Mouse (Mus musculus) limb, embryonic 12.5 days (tissue): ENCODE data around the gene Glud1. TPM values are rescaled to one million over a fixed set of nuclear protein-coding genes. Genes with fewer than 3 reads are reported as not detected.

Source experiments
- ATAC-seq: fragments of 200-750 bp; cut with Nextera tagmentation; 2 replicates; pipeline ENCODE4 v1.8.0; 2017; ENCODE audit warnings: low read depth, moderate TSS enrichment; ENCODE audit not compliant: insufficient number of reproducible peaks, insufficient read depth, low FRiP score, low TSS enrichment
- H3K27ac ChIP-seq: fragments of 300-500 bp; sonication (generic); 2 replicates; pipeline ENCODE4 v1.5.1; 2016; ENCODE audit warnings: mild to moderate bottlenecking, moderate library complexity
- H3K27me3 ChIP-seq: fragments of 300-500 bp; sonication (generic); 2 replicates; pipeline ENCODE4 v1.6.1; 2016; ENCODE audit warnings: mild to moderate bottlenecking, moderate library complexity
- H3K36me3 ChIP-seq: fragments of 300-500 bp; sonication (generic); 2 replicates; pipeline ENCODE4 v1.6.1; 2016; ENCODE audit warnings: mild to moderate bottlenecking, moderate library complexity
- H3K4me1 ChIP-seq: fragments of 300-500 bp; sonication (generic); replicated peaks from 2 replicates; pipeline ENCODE4 v1.6.1; 2016
- H3K4me2 ChIP-seq: fragments of 300-500 bp; sonication (generic); 2 replicates; pipeline ENCODE4 v1.6.1; 2016; ENCODE audit warnings: mild to moderate bottlenecking, moderate library complexity
- H3K4me3 ChIP-seq: fragments of 300-500 bp; sonication (generic); replicated peaks from 2 replicates; pipeline ENCODE4 v1.5.1; 2016; ENCODE audit warnings: mild to moderate bottlenecking
- H3K9ac ChIP-seq: fragments of 300-500 bp; sonication (generic); replicated peaks from 2 replicates; pipeline ENCODE4 v1.6.1; 2016; ENCODE audit warnings: mild to moderate bottlenecking, moderate library complexity
- H3K9me3 ChIP-seq: fragments of 300-500 bp; sonication (generic); 2 replicates; pipeline ENCODE4 v1.6.1; 2016; ENCODE audit warnings: mild to moderate bottlenecking, moderate library complexity
- WGBS: fragments of 180-500 bp; shearing (Covaris S2); methylation state at CpG from one replicate; pipeline ENCODE4 v1.1.7; 2016; 5-methylcytosine and 5-hydroxymethylcytosine counted together
- polyA plus RNA-seq: library from polyadenylated mRNA; unstranded; fragments of >200 nt; fragmentation: Nextera tagmentation; extraction: Ambion mirVana; gene quantifications from 2 replicates; pipeline ENCODE4 v1.2.1, GENCODE M21; 2016

Glud1 gene
- polyA plus RNA-seq, 1 experiment from 2014 or later, result 93.6 TPM

GRCm38 (mm10) chr14:34332476-34332875, 21.9 kb downstream of the Glud1 start:
- Histone ChIP-seq H3K9ac (no peak overlapping the region), H3K27ac (no peak overlapping the region), H3K4me1 (no peaks in the 10 kb centered on the region), H3K4me2 (no peak overlapping the region), H3K36me3 (peaks cover 86% of the 10 kb centered on the region), H3K9me3 (no peaks in the 10 kb centered on the region), H3K4me3 (no peak overlapping the region), H3K27me3 (no peaks in the 10 kb centered on the region)
- no peak for ATAC-seq
- WGBS, result 91% methylated on average over 5 of the region's 5 CpGs

GRCm38 (mm10) chr14:34339446-34339845, 28.9 kb downstream of the Glud1 start:
- 87% methylated on average over 1 of the region's 1 CpGs for WGBS
- no peak overlapping the region for H3K4me3 ChIP-seq
- H3K4me2 ChIP-seq, result no peak overlapping the region
- no peak for ATAC-seq
- no peaks in the 10 kb centered on the region for H3K27me3 ChIP-seq
- H3K9ac ChIP-seq, result no peak overlapping the region
- no peaks in the 10 kb centered on the region for H3K9me3 ChIP-seq
- H3K4me1 ChIP-seq, result no peaks in the 10 kb centered on the region
- no peak overlapping the region for H3K27ac ChIP-seq
- peaks cover 92% of the 10 kb centered on the region for H3K36me3 ChIP-seq

GRCm38 (mm10) chr14:34341993-34342392, 31.5 kb downstream of the Glud1 start:
- Histone ChIP-seq H3K27ac (no peak overlapping the region), H3K36me3 (peaks cover 68% of the 10 kb centered on the region), H3K4me1 (no peaks in the 10 kb centered on the region), H3K4me2 (no peak overlapping the region), H3K27me3 (no peaks in the 10 kb centered on the region), H3K9ac (no peak overlapping the region), H3K9me3 (no peaks in the 10 kb centered on the region), H3K4me3 (no peak overlapping the region)
- 92% methylated on average over 4 of the region's 4 CpGs for WGBS
- ATAC-seq, result no peak

GRCm38 (mm10) chr14:34343078-34343477, 32.6 kb downstream of the Glud1 start:
- Histone ChIP-seq H3K9me3 (no peaks in the 10 kb centered on the region), H3K36me3 (peaks cover 58% of the 10 kb centered on the region), H3K27ac (no peak overlapping the region), H3K27me3 (no peaks in the 10 kb centered on the region), H3K4me2 (no peak overlapping the region), H3K9ac (no peak overlapping the region), H3K4me1 (no peaks in the 10 kb centered on the region), H3K4me3 (no peak overlapping the region)
- 94% methylated on average over 4 of the region's 4 CpGs for WGBS
- no peak for ATAC-seq

GRCm38 (mm10) chr14:34344361-34344760, 33.8 kb downstream of the Glud1 start:
- WGBS, result 88% methylated on average over 5 of the region's 5 CpGs
- Histone ChIP-seq H3K9ac (no peak overlapping the region), H3K36me3 (peaks cover 46% of the 10 kb centered on the region), H3K4me1 (no peaks in the 10 kb centered on the region), H3K4me3 (no peak overlapping the region), H3K27me3 (no peaks in the 10 kb centered on the region), H3K27ac (no peak overlapping the region), H3K4me2 (no peak overlapping the region), H3K9me3 (no peaks in the 10 kb centered on the region)
- no peak for ATAC-seq

- Histone ChIP-seq H3K4me3 (no peak overlapping the region), H3K27ac (no peak overlapping the region), H3K9ac (no peak overlapping the region), H3K4me2 (no peak overlapping the region), H3K9me3 (no peaks in the 10 kb centered on the region), H3K4me1 (no peaks in the 10 kb centered on the region), H3K27me3 (no peaks in the 10 kb centered on the region), H3K36me3 (peaks cover 32% of the 10 kb centered on the region)
- WGBS, result 62% methylated on average over 12 of the region's 12 CpGs
- no peak for ATAC-seq
Observed at GRCm38 (mm10) chr14:34345771-34346566, 35.4 kb downstream of the Glud1 start.

- Histone ChIP-seq H3K4me1 (no peaks in the 10 kb centered on the region), H3K4me2 (no peak overlapping the region), H3K4me3 (no peak overlapping the region), H3K36me3 (peaks cover 21% of the 10 kb centered on the region), H3K9ac (no peak overlapping the region), H3K27ac (no peak overlapping the region), H3K9me3 (no peaks in the 10 kb centered on the region), H3K27me3 (no peaks in the 10 kb centered on the region)
- ATAC-seq, result no peak
- 93% methylated on average over 5 of the region's 5 CpGs for WGBS
Observed at GRCm38 (mm10) chr14:34347084-34347483, 36.6 kb downstream of the Glud1 start.

DNA sequence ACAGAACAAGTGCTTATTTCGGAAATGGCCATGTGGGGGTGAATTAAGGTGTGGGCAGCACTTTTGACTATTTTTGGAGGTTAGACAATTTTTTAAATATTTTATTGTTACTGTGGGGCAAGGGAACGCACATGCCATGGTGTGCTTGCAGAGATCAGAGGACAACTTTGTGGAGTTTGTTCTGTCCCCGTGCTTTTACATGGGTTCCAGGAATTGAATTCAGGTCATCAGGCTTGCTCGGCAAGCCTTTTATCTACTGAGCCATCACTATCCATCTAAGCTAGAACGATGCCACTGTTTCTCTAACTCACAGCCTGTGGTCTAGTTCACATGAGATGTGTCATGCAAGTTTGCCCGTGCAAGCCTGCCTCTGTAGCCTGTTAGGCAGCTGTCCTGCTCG, 37.8 kb downstream of the Glud1 start:
- H3K9ac ChIP-seq, result no peak overlapping the region
- ATAC-seq, result no peak
- 84% methylated on average over 7 of the region's 7 CpGs for WGBS
- H3K27ac ChIP-seq, result no peak overlapping the region
- H3K4me1 ChIP-seq, result no peaks in the 10 kb centered on the region
- H3K27me3 ChIP-seq, result no peaks in the 10 kb centered on the region
- no peak overlapping the region for H3K4me2 ChIP-seq
- no peaks in the 10 kb centered on the region for H3K9me3 ChIP-seq
- no peak overlapping the region for H3K4me3 ChIP-seq
- peaks cover 9% of the 10 kb centered on the region for H3K36me3 ChIP-seq

DNA sequence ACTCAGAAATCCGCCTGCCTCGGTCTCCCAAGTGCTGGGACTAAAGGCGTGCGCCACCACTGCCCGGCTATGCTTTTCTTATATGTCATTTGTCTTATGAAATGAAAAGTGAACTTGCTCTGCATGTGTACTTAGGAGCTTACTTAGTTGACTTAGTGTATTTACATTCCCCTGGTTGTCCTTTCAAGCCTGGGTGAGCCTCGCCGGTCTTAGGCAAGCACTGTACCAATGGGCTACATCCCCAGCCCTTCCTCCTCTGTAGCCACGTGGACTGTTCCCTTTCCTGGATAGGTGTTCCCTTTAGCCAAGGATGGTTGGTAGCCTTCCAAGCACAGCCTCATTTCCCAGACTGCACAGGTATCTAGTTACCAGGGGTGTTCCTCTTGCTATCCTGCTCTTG, 38.5 kb downstream of the Glud1 start:
- Histone ChIP-seq H3K9me3 (no peaks in the 10 kb centered on the region), H3K9ac (no peak overlapping the region), H3K27ac (no peak overlapping the region), H3K27me3 (peaks cover 5% of the 10 kb centered on the region; the same call in 1 of the 2 replicates), H3K4me1 (no peaks in the 10 kb centered on the region), H3K4me3 (no peak overlapping the region), H3K4me2 (no peak overlapping the region), H3K36me3 (peaks cover 6% of the 10 kb centered on the region; the same call in 1 of the 2 replicates)
- ATAC-seq, result no peak
- 89% methylated on average over 8 of the region's 8 CpGs for WGBS

DNA sequence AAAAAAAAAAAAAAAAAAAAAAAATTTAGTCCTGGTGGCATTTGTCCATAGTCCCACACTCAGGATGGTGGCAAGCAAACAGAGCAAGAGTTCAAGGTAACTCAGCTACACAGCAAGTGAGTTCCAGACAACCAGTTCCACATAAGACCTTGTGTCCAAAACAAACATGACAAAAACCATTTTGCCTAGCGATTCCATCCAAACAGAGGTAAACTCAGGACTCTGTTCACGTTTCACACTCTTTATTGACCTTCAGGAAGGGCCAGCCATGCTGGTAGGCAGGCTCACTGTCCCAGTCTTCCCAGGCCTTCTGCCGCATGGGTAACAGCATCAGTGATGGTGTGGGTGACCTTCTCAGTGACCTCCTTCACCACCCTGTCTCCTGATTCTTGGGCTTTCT, 41.1 kb downstream of the Glud1 start:
- no peak overlapping the region for H3K27ac ChIP-seq
- H3K9me3 ChIP-seq, result no peaks in the 10 kb centered on the region
- no peak overlapping the region for H3K4me2 ChIP-seq
- H3K27me3 ChIP-seq, result peaks cover 5% of the 10 kb centered on the region; the same call in 1 of the 2 replicates
- H3K4me1 ChIP-seq, result no peaks in the 10 kb centered on the region
- H3K36me3 ChIP-seq, result no peaks in the 10 kb centered on the region
- H3K4me3 ChIP-seq, result no peak overlapping the region
- no peak overlapping the region for H3K9ac ChIP-seq
- no peak for ATAC-seq
- 73% methylated on average over 3 of the region's 3 CpGs for WGBS

GRCm38 (mm10) chr14:34352523-34352922, 42.0 kb downstream of the Glud1 start:
- Histone ChIP-seq H3K4me2 (no peak overlapping the region), H3K27ac (no peak overlapping the region), H3K4me3 (no peak overlapping the region), H3K9ac (no peak overlapping the region), H3K4me1 (no peaks in the 10 kb centered on the region), H3K27me3 (peaks cover 5% of the 10 kb centered on the region; the same call in 1 of the 2 replicates), H3K9me3 (no peaks in the 10 kb centered on the region), H3K36me3 (no peaks in the 10 kb centered on the region)
- no peak for ATAC-seq
- WGBS, result 65% methylated on average over 6 of the region's 6 CpGs

DNA sequence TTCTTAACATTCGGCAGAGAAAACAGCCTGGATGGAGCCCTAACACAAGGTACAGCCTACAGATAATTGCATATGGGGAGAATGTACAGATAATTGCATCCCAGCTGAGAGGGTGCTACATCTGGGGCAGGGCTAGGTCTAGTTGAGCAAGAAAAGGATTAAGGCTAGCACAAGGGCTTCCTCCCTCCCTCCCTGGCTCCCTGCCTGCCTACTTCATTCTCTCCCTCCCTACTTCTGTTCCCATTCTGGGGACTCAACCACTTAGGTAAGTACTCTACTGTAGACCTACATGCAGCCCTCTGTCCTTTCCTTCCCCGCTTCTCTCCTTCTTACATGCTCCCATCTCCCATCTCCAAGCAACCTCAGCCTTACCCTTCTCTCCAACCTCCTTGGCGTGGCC, 42.8 kb downstream of the Glud1 start:
- H3K4me3 ChIP-seq, result no peak overlapping the region

More for the DNA sequence above, 42.8 kb downstream of the Glud1 start:
- 84% methylated on average over 3 of the region's 3 CpGs for WGBS
- no peak overlapping the region for H3K27ac ChIP-seq
- H3K9me3 ChIP-seq, result no peaks in the 10 kb centered on the region
- H3K9ac ChIP-seq, result no peak overlapping the region
- no peak for ATAC-seq
- H3K27me3 ChIP-seq, result peaks cover 5% of the 10 kb centered on the region; the same call in 1 of the 2 replicates
- no peak overlapping the region for H3K4me2 ChIP-seq
- H3K4me1 ChIP-seq, result no peaks in the 10 kb centered on the region
- H3K36me3 ChIP-seq, result no peaks in the 10 kb centered on the region
